Mouse (Mus musculus) heart, embryonic 12.5 days (tissue): ENCODE data around the gene Olfr417. TPM values are rescaled to one million over a fixed set of nuclear protein-coding genes. Genes with fewer than 3 reads are reported as not detected.
"Not testable (repeated sequence)": the region's sequence is repeated elsewhere in the genome, so short reads cannot be mapped to it uniquely, and the experiment has no call there.

Source experiments
- ATAC-seq: fragments of 200-750 bp; cut with Nextera tagmentation; 2 replicates; pipeline ENCODE4 v1.8.0; 2017; ENCODE audit warnings: moderate TSS enrichment, moderate library complexity; ENCODE audit not compliant: insufficient number of reproducible peaks, low FRiP score
- H3K27ac ChIP-seq: fragments of 300-500 bp; sonication (generic); 2 replicates; pipeline ENCODE4 v1.5.1; 2016; ENCODE audit warnings: mild to moderate bottlenecking, moderate library complexity; ENCODE audit not compliant: poor library complexity, severe bottlenecking
- H3K27me3 ChIP-seq: fragments of 300-500 bp; sonication (generic); replicated peaks from 2 replicates; pipeline ENCODE4 v1.6.1; 2016; ENCODE audit warnings: mild to moderate bottlenecking, moderate library complexity
- H3K36me3 ChIP-seq: fragments of 300-500 bp; sonication (generic); 2 replicates; pipeline ENCODE4 v1.6.1; 2016; ENCODE audit warnings: mild to moderate bottlenecking, moderate library complexity
- H3K4me1 ChIP-seq: fragments of 300-500 bp; sonication (generic); replicated peaks from 2 replicates; pipeline ENCODE4 v1.6.1; 2016; ENCODE audit warnings: mild to moderate bottlenecking
- H3K4me2 ChIP-seq: fragments of 300-500 bp; sonication (generic); 2 replicates; pipeline ENCODE4 v1.6.1; 2016; ENCODE audit warnings: mild to moderate bottlenecking, moderate library complexity
- H3K4me3 ChIP-seq: fragments of 300-500 bp; sonication (generic); 2 replicates; pipeline ENCODE4 v1.5.1; 2016; ENCODE audit warnings: mild to moderate bottlenecking
- H3K9ac ChIP-seq: fragments of 300-500 bp; sonication (generic); 2 replicates; pipeline ENCODE4 v1.6.1; 2016; ENCODE audit warnings: mild to moderate bottlenecking, moderate library complexity
- H3K9me3 ChIP-seq: fragments of 300-500 bp; sonication (generic); replicated peaks from 2 replicates; pipeline ENCODE4 v1.6.1; 2016; ENCODE audit warnings: mild to moderate bottlenecking, moderate library complexity
- WGBS: fragments of 180-500 bp; shearing (Covaris S2); methylation state at CpG from one replicate; pipeline ENCODE4 v1.1.7; 2016; 5-methylcytosine and 5-hydroxymethylcytosine counted together
- polyA plus RNA-seq: library from polyadenylated mRNA; unstranded; fragments of >200 nt; fragmentation: Nextera tagmentation; extraction: Ambion mirVana; gene quantifications from 2 replicates; pipeline ENCODE4 v1.2.1, GENCODE M21; 2016

The Olfr417 gene
- polyA plus RNA-seq = not detected in 2 replicates

GRCm38 (mm10) chr1:174364882-174365451 is at the start of gene Olfr417:
Gene Olfr417, plus strand, starts transcription at chr1:174365122.
- no peaks in the 10 kb centered on the region for H3K27me3 ChIP-seq
- WGBS = 65% methylated on average over 2 of the region's 2 CpGs
- no peaks in the 10 kb centered on the region for H3K9me3 ChIP-seq
- H3K4me3 ChIP-seq = no peak within 1 kb of the TSS
- ATAC-seq = no peak
- no peak within 1 kb of the TSS for H3K27ac ChIP-seq
- H3K36me3 ChIP-seq = no peaks in the 10 kb centered on the region
- H3K4me1 ChIP-seq = no peaks in the 10 kb centered on the region
- H3K9ac ChIP-seq = no peak within 1 kb of the TSS
- no peak within 1 kb of the TSS for H3K4me2 ChIP-seq

- ATAC-seq = no peak
- no peak overlapping the region for H3K4me2 ChIP-seq
- H3K36me3 ChIP-seq = no peaks in the 10 kb centered on the region
- H3K4me1 ChIP-seq = no peaks in the 10 kb centered on the region
- no peak overlapping the region for H3K27ac ChIP-seq
- 68% methylated on average over 2 of the region's 2 CpGs for WGBS
- H3K9me3 ChIP-seq = no peaks in the 10 kb centered on the region
- H3K27me3 ChIP-seq = no peaks in the 10 kb centered on the region
- H3K4me3 ChIP-seq = no peak overlapping the region
- H3K9ac ChIP-seq = no peak overlapping the region
These were observed 47.6 kb upstream of the Olfr417 start for GRCm38 (mm10) chr1:174317308-174317707.

GRCm38 (mm10) chr1:174330218-174330617 is 34.7 kb upstream of the Olfr417 start, which contains the start of gene Mptx1:
Gene Mptx1, plus strand, starts transcription at chr1:174330518.
- no peaks in the 10 kb centered on the region for H3K36me3 ChIP-seq
- no peaks in the 10 kb centered on the region for H3K27me3 ChIP-seq
- ATAC-seq = no peak
- no peak within 1 kb of the TSS for H3K9ac ChIP-seq
- H3K27ac ChIP-seq = no peak within 1 kb of the TSS
- H3K4me2 ChIP-seq = no peak within 1 kb of the TSS
- H3K4me1 ChIP-seq = no peaks in the 10 kb centered on the region
- no peaks in the 10 kb centered on the region for H3K9me3 ChIP-seq
- H3K4me3 ChIP-seq = no peak within 1 kb of the TSS

- not testable (repeated sequence) for H3K27me3 ChIP-seq, H3K4me2 ChIP-seq, H3K9me3 ChIP-seq, H3K36me3 ChIP-seq, ATAC-seq, H3K27ac ChIP-seq, H3K9ac ChIP-seq, H3K4me3 ChIP-seq, H3K4me1 ChIP-seq
- 68% methylated on average over 1 of the region's 1 CpGs for WGBS
These were observed 11.3 kb upstream of the Olfr417 start for GRCm38 (mm10) chr1:174353636-174354035.

- no peak overlapping the region for H3K27ac ChIP-seq
- no peak overlapping the region for H3K4me3 ChIP-seq
- H3K4me2 ChIP-seq = no peak overlapping the region
- H3K4me1 ChIP-seq = no peaks in the 10 kb centered on the region
- H3K27me3 ChIP-seq = no peaks in the 10 kb centered on the region
- H3K9ac ChIP-seq = no peak overlapping the region
- no peaks in the 10 kb centered on the region for H3K9me3 ChIP-seq
- ATAC-seq = no peak
- WGBS = 63% methylated on average over 5 of the region's 5 CpGs
- H3K36me3 ChIP-seq = no peaks in the 10 kb centered on the region
These were observed 10.3 kb upstream of the Olfr417 start for GRCm38 (mm10) chr1:174354640-174355039.

GRCm38 (mm10) chr1:174373799-174374198 is 8.9 kb downstream of the Olfr417 start:
- Histone ChIP-seq H3K4me1 (no peaks in the 10 kb centered on the region), H3K36me3 (no peaks in the 10 kb centered on the region), H3K27ac (no peak overlapping the region), H3K9me3 (no peaks in the 10 kb centered on the region), H3K9ac (no peak overlapping the region), H3K27me3 (no peaks in the 10 kb centered on the region), H3K4me3 (no peak overlapping the region), H3K4me2 (no peak overlapping the region)
- WGBS = 84% methylated on average over 3 of the region's 3 CpGs
- no peak for ATAC-seq

- Histone ChIP-seq H3K27me3 (no peaks in the 10 kb centered on the region), H3K27ac (no peak within 1 kb of the TSS), H3K4me1 (no peaks in the 10 kb centered on the region), H3K9me3 (no peaks in the 10 kb centered on the region), H3K4me2 (no peak within 1 kb of the TSS), H3K4me3 (no peak within 1 kb of the TSS), H3K9ac (no peak within 1 kb of the TSS), H3K36me3 (no peaks in the 10 kb centered on the region)
- ATAC-seq = no peak
- 81% methylated on average over 2 of the region's 2 CpGs for WGBS
These were observed 25.8 kb downstream of the Olfr417 start, which contains the start of gene Olfr248 for GRCm38 (mm10) chr1:174390746-174391145. Gene Olfr248, plus strand, starts transcription at chr1:174391046.

GRCm38 (mm10) chr1:174422959-174423358 is 58.0 kb downstream of the Olfr417 start:
- no peak overlapping the region for H3K4me2 ChIP-seq
- no peak for ATAC-seq
- no peaks in the 10 kb centered on the region for H3K27me3 ChIP-seq
- WGBS = 30% methylated on average over 4 of the region's 4 CpGs
- H3K4me1 ChIP-seq = no peaks in the 10 kb centered on the region
- no peak overlapping the region for H3K4me3 ChIP-seq
- no peak overlapping the region for H3K9ac ChIP-seq
- no peaks in the 10 kb centered on the region for H3K36me3 ChIP-seq
- H3K9me3 ChIP-seq = no peaks in the 10 kb centered on the region
- H3K27ac ChIP-seq = no peak overlapping the region

GRCm38 (mm10) chr1:174423764-174424163 is 58.8 kb downstream of the Olfr417 start, which contains the start of gene Olfr414:
Gene Olfr414, plus strand, starts transcription at chr1:174424064.
- H3K9me3 ChIP-seq = no peaks in the 10 kb centered on the region
- WGBS = 47% methylated on average over 1 of the region's 1 CpGs
- H3K4me1 ChIP-seq = no peaks in the 10 kb centered on the region
- H3K27ac ChIP-seq = no peak within 1 kb of the TSS
- no peak for ATAC-seq
- H3K9ac ChIP-seq = no peak within 1 kb of the TSS
- no peaks in the 10 kb centered on the region for H3K36me3 ChIP-seq
- H3K4me2 ChIP-seq = no peak within 1 kb of the TSS
- no peak within 1 kb of the TSS for H3K4me3 ChIP-seq
- no peaks in the 10 kb centered on the region for H3K27me3 ChIP-seq

Other genes starting within 250 kb of the Olfr417 start
- not detected in 2 replicates for gene Olfr231, start 244.0 kb upstream of the Olfr417 start, polyA plus RNA-seq
- not detected in 2 replicates for gene Olfr424, start 233.6 kb upstream of the Olfr417 start, polyA plus RNA-seq
- gene Olfr420, start 209.5 kb upstream of the Olfr417 start, polyA plus RNA-seq = not detected in 2 replicates
- gene Spta1, start 192.3 kb upstream of the Olfr417 start, polyA plus RNA-seq = 6.1 and 6.8 TPM in 2 replicates
- gene Olfr419, start 113.1 kb upstream of the Olfr417 start, polyA plus RNA-seq = not detected in 2 replicates
- gene Mptx1, start 34.6 kb upstream of the Olfr417 start, polyA plus RNA-seq = not detected in 2 replicates
- gene Olfr248, start 25.9 kb downstream of the Olfr417 start, polyA plus RNA-seq = not detected in 2 replicates
- gene Olfr414, start 58.9 kb downstream of the Olfr417 start, polyA plus RNA-seq = not detected in 2 replicates
- not detected in 2 replicates for gene Olfr220, start 77.0 kb downstream of the Olfr417 start, polyA plus RNA-seq
- gene Fmn2, start 136.7 kb downstream of the Olfr417 start, polyA plus RNA-seq = 0.63 and 0.78 TPM in 2 replicates